Mouse (Mus musculus): ENCODE data around the gene Id1.

DNA sequence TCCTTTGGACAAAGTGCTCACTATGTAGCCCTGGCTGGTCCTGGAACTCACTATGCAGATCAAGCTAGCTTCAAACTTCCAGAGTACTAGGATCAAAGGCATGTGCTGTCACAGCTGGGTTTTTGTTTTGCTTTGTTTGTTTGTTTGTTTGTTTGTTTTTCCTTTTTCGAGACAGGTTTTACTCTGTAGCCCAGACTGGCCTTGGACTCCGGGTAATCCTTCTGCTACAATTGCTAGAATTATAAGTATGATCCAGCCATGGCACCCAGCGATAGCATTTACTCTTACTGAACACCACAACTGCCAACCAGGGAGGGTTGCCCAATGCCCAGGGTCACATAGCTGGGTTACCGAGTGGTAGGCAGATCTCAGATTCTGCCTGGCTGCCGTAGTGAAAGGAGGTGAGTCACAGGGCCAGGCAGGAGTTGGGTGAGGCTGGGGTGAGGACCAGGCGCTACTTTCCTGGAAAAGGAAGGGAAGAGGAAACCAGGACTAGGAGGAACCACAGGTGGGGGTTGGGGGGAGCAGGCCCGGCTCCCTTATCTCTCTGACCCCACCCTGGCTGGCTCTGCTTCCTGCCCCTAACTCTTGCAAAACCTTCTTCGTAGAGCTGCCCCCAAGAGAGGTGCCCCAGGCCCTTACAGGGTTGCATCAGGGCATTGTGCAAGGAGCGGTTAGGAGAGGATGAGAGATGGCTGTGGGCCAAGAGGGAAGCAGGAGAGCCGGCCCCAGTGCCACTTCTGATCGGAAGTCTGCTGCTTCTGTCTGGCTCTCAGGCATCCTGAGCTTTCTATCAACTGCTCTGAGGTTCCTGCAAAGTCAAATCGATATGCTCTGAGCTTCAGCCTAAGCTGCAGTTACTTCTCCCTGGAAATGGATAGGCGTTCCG is 5.3 kb downstream of the Id1 start:
- TF ChIP-seq CTCF (IDR thresholded peaks at IDR 0.05; ENCODE audit: extremely low read depth, insufficient read depth, insufficient read length, insufficient replicate concordance) (no peak), POLR2A (IDR thresholded peaks at IDR 0.05; ENCODE audit: low read depth, low read length) (no peak)
